8 mouse cellular contexts compared by ENCODE assay signal in the genomic region with DNA sequence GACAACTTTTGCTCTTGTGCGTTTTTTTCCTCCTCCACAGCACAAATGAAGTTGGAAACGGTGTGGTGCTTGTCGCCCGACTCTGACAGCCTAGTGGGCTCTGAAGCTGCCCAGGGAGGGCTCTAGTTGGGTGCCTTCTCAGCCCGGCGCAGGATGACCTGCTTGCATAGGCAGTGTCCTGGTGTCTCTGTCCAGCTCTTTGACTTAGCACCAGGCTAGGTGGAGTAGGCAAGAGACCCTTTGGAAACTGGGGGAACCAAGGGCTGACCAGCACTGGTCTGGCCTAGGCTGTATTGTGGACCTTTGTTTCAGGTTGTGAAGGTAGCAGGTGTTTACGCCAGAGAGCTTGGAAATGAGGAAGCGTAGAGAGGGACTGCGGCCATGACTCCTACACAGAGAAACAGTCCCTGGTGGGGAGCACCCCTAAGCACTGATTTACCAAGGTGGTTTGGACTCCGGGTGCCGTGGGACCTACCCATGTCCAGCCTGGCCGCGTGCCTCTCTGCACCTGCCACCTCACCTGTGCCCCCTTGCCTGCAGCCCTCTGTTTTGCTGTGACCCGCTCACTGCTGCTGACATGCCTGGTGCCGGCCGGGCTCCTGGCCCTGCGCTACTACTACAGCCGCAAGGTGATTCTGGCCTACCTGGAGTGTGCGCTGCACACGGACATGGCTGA. TPM values are rescaled to one million over a fixed set of nuclear protein-coding genes. Genes with fewer than 3 reads are reported as not detected.
DNase-seq lines count a peak whose midpoint lies in the region; ATAC-seq lines count a peak whose summit lies in the region.
"Had no signal": no experiment of that assay in that cellular context is flagged by ENCODE, and none has a peak within 500 bp of the region (broad histone marks: within the 10 kb centered on the region; RNA-seq: fewer than 3 reads in every experiment).

No protein-coding gene starts in this region.

- no peaks in the 10 kb centered on the region for H3K9me3 ChIP-seq in liver, embryonic 11.5 days (ENCODE audit: control insufficient read depth, low read length)
- no peaks in the 10 kb centered on the region for H3K9me3 ChIP-seq in liver, embryonic 12.5 days (replicated peaks)
- H3K9me3 ChIP-seq in hindbrain, embryonic 13.5 days, result no peaks in the 10 kb centered on the region
- H3K9me3 ChIP-seq in neural tube, embryonic 12.5 days, result no peaks in the 10 kb centered on the region

- no peaks in the 10 kb centered on the region for H3K36me3 ChIP-seq in liver, embryonic 11.5 days (ENCODE audit: control insufficient read depth, insufficient read depth, low read length)
- H3K36me3 ChIP-seq in liver, embryonic 12.5 days, result no peaks in the 10 kb centered on the region
- H3K36me3 ChIP-seq in hindbrain, embryonic 13.5 days, result peaks cover 27% of the 10 kb centered on the region
- H3K36me3 ChIP-seq in neural tube, embryonic 12.5 days, result peaks cover 15% of the 10 kb centered on the region

- peaks cover 66% of the 10 kb centered on the region for H3K27me3 ChIP-seq in liver, embryonic 11.5 days (replicated peaks; ENCODE audit: control insufficient read depth, insufficient read depth, low read length)
- peaks cover 77% of the 10 kb centered on the region for H3K27me3 ChIP-seq in liver, embryonic 12.5 days (replicated peaks)
- peaks cover 6% of the 10 kb centered on the region; the same call in 1 of the 2 replicates for H3K27me3 ChIP-seq in hindbrain, embryonic 13.5 days
- peaks cover 23% of the 10 kb centered on the region for H3K27me3 ChIP-seq in neural tube, embryonic 12.5 days (replicated peaks)

- no peak overlapping the region for H3K27ac ChIP-seq in liver, embryonic 11.5 days (ENCODE audit: low read depth, low read length)
- H3K27ac ChIP-seq in liver, embryonic 12.5 days, result no peak overlapping the region
- peak overlapping the region; percentile 99 for H3K27ac ChIP-seq in hindbrain, embryonic 13.5 days
- no peak overlapping the region for H3K27ac ChIP-seq in neural tube, embryonic 12.5 days
- H3K27ac ChIP-seq: macrophage had no signal

- DNase-seq in liver, embryonic 11.5 days (ENCODE audit: low spot score), result no peak
- DNase-seq in cerebellum, postnatal 25 days, result peak; percentile 44 to 51
- no peak for DNase-seq in urinary bladder, postnatal 36 days (ENCODE audit: low spot score in 2 of 2)

- H3K4me2 ChIP-seq in liver, embryonic 11.5 days, result no peak overlapping the region
- no peak overlapping the region for H3K4me2 ChIP-seq in liver, embryonic 12.5 days
- peak overlapping the region; percentile 73 for H3K4me2 ChIP-seq in hindbrain, embryonic 13.5 days
- H3K4me2 ChIP-seq in neural tube, embryonic 12.5 days (replicated peaks), result peak overlapping the region; percentile 83

- H3K4me3 ChIP-seq in liver, embryonic 11.5 days (ENCODE audit: low read depth, low read length), result 0 out of 2 replicates have a peak overlapping the region, but pooled peaks have one; percentile 53
- no peak overlapping the region for H3K4me3 ChIP-seq in liver, embryonic 12.5 days
- H3K4me3 ChIP-seq in hindbrain, embryonic 13.5 days, result peak overlapping the region; percentile 87
- peak overlapping the region; percentile 80 for H3K4me3 ChIP-seq in neural tube, embryonic 12.5 days

- 66% methylated on average over 20 of the region's 20 CpGs for WGBS in liver, embryonic 11.5 days
- 55% methylated on average over 20 of the region's 20 CpGs for WGBS in liver, embryonic 12.5 days (ENCODE audit: insufficient replicate concordance)
- WGBS in hindbrain, embryonic 13.5 days, result 69% methylated on average over 20 of the region's 20 CpGs
- 68% methylated on average over 20 of the region's 20 CpGs for WGBS in neural tube, embryonic 12.5 days

- 0 out of 2 replicates have a peak, but pooled peaks cover 6% of the 10 kb centered on the region for H3K4me1 ChIP-seq in liver, embryonic 11.5 days (replicated peaks; ENCODE audit: control insufficient read depth, insufficient read depth, low read length)
- H3K4me1 ChIP-seq in liver, embryonic 12.5 days, result peaks cover 8% of the 10 kb centered on the region; the same call in 1 of the 2 replicates
- peaks cover 59% of the 10 kb centered on the region for H3K4me1 ChIP-seq in hindbrain, embryonic 13.5 days (replicated peaks)
- peaks cover 42% of the 10 kb centered on the region for H3K4me1 ChIP-seq in neural tube, embryonic 12.5 days

- no peak for ATAC-seq in liver, embryonic 11.5 days (replicated peaks; ENCODE audit: low FRiP score)
- no peak for ATAC-seq in liver, embryonic 12.5 days
- no peak for ATAC-seq in hindbrain, embryonic 13.5 days (ENCODE audit: low FRiP score)
- no peak for ATAC-seq in neural tube, embryonic 12.5 days (ENCODE audit: low FRiP score, low read depth)
- ATAC-seq in megakaryocyte-erythroid progenitor cell, adult 5-6 weeks (replicated peaks; ENCODE audit: low FRiP score, low TSS enrichment, poor library complexity, severe bottlenecking), result no peak

- H3K9ac ChIP-seq in liver, embryonic 11.5 days (ENCODE audit: low read depth, low read length), result no peak overlapping the region
- H3K9ac ChIP-seq in liver, embryonic 12.5 days, result no peak overlapping the region
- peak overlapping the region; percentile 95 for H3K9ac ChIP-seq in hindbrain, embryonic 13.5 days
- peak overlapping the region; percentile 83; the same call in 1 of the 2 replicates for H3K9ac ChIP-seq in neural tube, embryonic 12.5 days

RNA-seq across cellular contexts. Expression of gene Nat8l, which starts 2.2 kb away (rescaled TPM):
- polyA plus RNA-seq in liver, embryonic 11.5 days (2014; fragmentation: Nextera tagmentation; extraction: Ambion mirVana), result 0.04 and 0.09 TPM in 2 replicates
- 0.04 and 0.08 TPM in 2 replicates for polyA plus RNA-seq in liver, embryonic 12.5 days (2016; fragmentation: Nextera tagmentation; extraction: Ambion mirVana)
- 3.9 and 4.2 TPM in 2 replicates for polyA plus RNA-seq in hindbrain, embryonic 13.5 days (2015; fragmentation: Nextera tagmentation; extraction: Ambion mirVana)
- 3.7 and 4.1 TPM in 2 replicates for polyA plus RNA-seq in neural tube, embryonic 12.5 days (2016; fragmentation: Nextera tagmentation; extraction: Ambion mirVana)
- total RNA-seq in megakaryocyte-erythroid progenitor cell, adult 5-6 weeks (2014; fragmentation: Nextera tagmentation), result not detected in 2 replicates
- 0.23 TPM in 1 of 2 replicates, not detected in the other for total RNA-seq in megakaryocyte-erythroid progenitor cell, adult 5-6 weeks (2017)

RNA-seq across cellular contexts. Expression of gene Gm1673, which starts 14.7 kb away (rescaled TPM):
- polyA plus RNA-seq in liver, embryonic 11.5 days (2014; fragmentation: Nextera tagmentation; extraction: Ambion mirVana), result 24.1 and 27.6 TPM in 2 replicates
- 11.6 and 13.0 TPM in 2 replicates for polyA plus RNA-seq in liver, embryonic 12.5 days (2016; fragmentation: Nextera tagmentation; extraction: Ambion mirVana)
- polyA plus RNA-seq in hindbrain, embryonic 13.5 days (2015; fragmentation: Nextera tagmentation; extraction: Ambion mirVana), result 589 and 607 TPM in 2 replicates
- polyA plus RNA-seq in neural tube, embryonic 12.5 days (2016; fragmentation: Nextera tagmentation; extraction: Ambion mirVana), result 384 and 439 TPM in 2 replicates
- not detected in 2 replicates for total RNA-seq in megakaryocyte-erythroid progenitor cell, adult 5-6 weeks (2014; fragmentation: Nextera tagmentation)
- total RNA-seq in megakaryocyte-erythroid progenitor cell, adult 5-6 weeks (2017), result not detected in 2 replicates

Comparison
In these comparisons a context has a peak if more than half of its experiments do, and no peak if none do; other contexts are left out.
1. DNase-seq: peak in cerebellum, postnatal 25 days (2 of 2); none in liver, embryonic 11.5 days (single experiment) and urinary bladder, postnatal 36 days (0 of 2).
2. H3K4me2 ChIP-seq: peak in hindbrain, embryonic 13.5 days (single experiment) and neural tube, embryonic 12.5 days (single experiment); none in liver, embryonic 11.5 days (single experiment) and liver, embryonic 12.5 days (single experiment).
3. H3K9ac ChIP-seq: peak in hindbrain, embryonic 13.5 days (single experiment) and neural tube, embryonic 12.5 days (single experiment); none in liver, embryonic 11.5 days (single experiment) and liver, embryonic 12.5 days (single experiment).
4. RNA of gene Gm1673, which starts 14.7 kb away (polyA plus RNA-seq): 589 to 607 TPM in hindbrain, embryonic 13.5 days and 384 to 439 TPM in neural tube, embryonic 12.5 days; 24.1 to 27.6 TPM in liver, embryonic 11.5 days and 11.6 to 13.0 TPM in liver, embryonic 12.5 days; every median in the first group is over 10 times any median in the second.